Mouse (Mus musculus): Measurements from ENCODE around the gene Bicdl2. TPM values are rescaled to one million over a fixed set of nuclear protein-coding genes. Genes with fewer than 3 reads are reported as not detected.

Bicdl2 gene
- total RNA-seq (2014; rRNA removed) (0.09 TPM in 1 of 2 replicates, not detected in the other), polyA plus RNA-seq (2012; rRNA removed) (0.05 TPM in 1 of 2 replicates, not detected in the other)

- no peaks in the 10 kb centered on the region for H3K79me2 ChIP-seq (ENCODE audit: control insufficient read depth, insufficient read depth, low read length)
- DNase-seq (ENCODE audit: extremely low read depth, low read depth, low spot score), result peak; percentile 12
- no peaks in the 10 kb centered on the region for H3K36me3 ChIP-seq (ENCODE audit: control insufficient read depth, insufficient read depth, low read length)
- no peaks in the 10 kb centered on the region for H3K4me1 ChIP-seq (ENCODE audit: control insufficient read depth, insufficient read depth, low read length)
- H3K9ac ChIP-seq (ENCODE audit: low read depth, low read length), result no peak within 1 kb of the TSS
- WGBS, result 3% methylated on average over 27 of the region's 27 CpGs
- TF ChIP-seq CTCF (IDR thresholded peaks at IDR 0.05; ENCODE audit: low read depth, low read length), result peak; percentile 84
- no peak for TF ChIP-seq POLR2A (IDR thresholded peaks at IDR 0.05; ENCODE audit: extremely low read depth, insufficient read depth, low read length)
- H3K27ac ChIP-seq (replicated peaks; ENCODE audit: insufficient read depth, low read depth, low read length), result no peak within 1 kb of the TSS
- H3K27me3 ChIP-seq (ENCODE audit: control insufficient read depth, insufficient read depth, low read length), result 0 out of 2 replicates have a peak, but pooled peaks cover 4% of the 10 kb centered on the region
- H3K4me3 ChIP-seq (ENCODE audit: insufficient read depth, low read depth, low read length), result peak within 1 kb of the TSS; percentile 39; the same call in 1 of the 2 replicates
Observed at GRCm38 (mm10) chr17:23660117-23660875, at the start of gene Bicdl2. Gene Bicdl2, plus strand, starts transcription at chr17:23660506.

- DNase-seq (ENCODE audit: extremely low read depth, low read depth, low spot score), result no peak
- Histone ChIP-seq H3K4me3 (ENCODE audit: insufficient read depth, low read depth, low read length) (no peak overlapping the region), H3K27ac (replicated peaks; ENCODE audit: insufficient read depth, low read depth, low read length) (no peak overlapping the region), H3K4me1 (ENCODE audit: control insufficient read depth, insufficient read depth, low read length) (no peaks in the 10 kb centered on the region), H3K36me3 (ENCODE audit: control insufficient read depth, insufficient read depth, low read length) (no peaks in the 10 kb centered on the region), H3K79me2 (ENCODE audit: control insufficient read depth, insufficient read depth, low read length) (no peaks in the 10 kb centered on the region), H3K27me3 (ENCODE audit: control insufficient read depth, insufficient read depth, low read length) (peaks cover 5% of the 10 kb centered on the region; the same call in 1 of the 2 replicates), H3K9ac (ENCODE audit: low read depth, low read length) (no peak overlapping the region)
- 34% methylated on average over 9 of the region's 9 CpGs for WGBS
- TF ChIP-seq POLR2A (IDR thresholded peaks at IDR 0.05; ENCODE audit: extremely low read depth, insufficient read depth, low read length) (no peak), CTCF (IDR thresholded peaks at IDR 0.05; ENCODE audit: low read depth, low read length) (no peak)
Observed at GRCm38 (mm10) chr17:23617087-23617486, 43.2 kb upstream of the Bicdl2 start.

GRCm38 (mm10) chr17:23620351-23620750, 40.0 kb upstream of the Bicdl2 start:
- WGBS, result 72% methylated on average over 7 of the region's 7 CpGs
- H3K4me3 ChIP-seq (ENCODE audit: insufficient read depth, low read depth, low read length), result no peak overlapping the region
- H3K79me2 ChIP-seq (ENCODE audit: control insufficient read depth, insufficient read depth, low read length), result no peaks in the 10 kb centered on the region
- no peak for DNase-seq (ENCODE audit: extremely low read depth, low read depth, low spot score)
- H3K27ac ChIP-seq (replicated peaks; ENCODE audit: insufficient read depth, low read depth, low read length), result no peak overlapping the region
- no peaks in the 10 kb centered on the region for H3K4me1 ChIP-seq (ENCODE audit: control insufficient read depth, insufficient read depth, low read length)
- no peak for TF ChIP-seq POLR2A (IDR thresholded peaks at IDR 0.05; ENCODE audit: extremely low read depth, insufficient read depth, low read length)
- no peak for TF ChIP-seq CTCF (IDR thresholded peaks at IDR 0.05; ENCODE audit: low read depth, low read length)
- H3K9ac ChIP-seq (ENCODE audit: low read depth, low read length), result no peak overlapping the region
- H3K27me3 ChIP-seq (ENCODE audit: control insufficient read depth, insufficient read depth, low read length), result peaks cover 5% of the 10 kb centered on the region; the same call in 1 of the 2 replicates
- H3K36me3 ChIP-seq (ENCODE audit: control insufficient read depth, insufficient read depth, low read length), result no peaks in the 10 kb centered on the region

- 54% methylated on average over 7 of the region's 7 CpGs for WGBS
- no peaks in the 10 kb centered on the region for H3K79me2 ChIP-seq (ENCODE audit: control insufficient read depth, insufficient read depth, low read length)
- H3K36me3 ChIP-seq (ENCODE audit: control insufficient read depth, insufficient read depth, low read length), result no peaks in the 10 kb centered on the region
- no peak overlapping the region for H3K9ac ChIP-seq (ENCODE audit: low read depth, low read length)
- no peaks in the 10 kb centered on the region for H3K4me1 ChIP-seq (ENCODE audit: control insufficient read depth, insufficient read depth, low read length)
- DNase-seq (ENCODE audit: extremely low read depth, low read depth, low spot score), result no peak
- H3K27me3 ChIP-seq (ENCODE audit: control insufficient read depth, insufficient read depth, low read length), result no peaks in the 10 kb centered on the region
- H3K4me3 ChIP-seq (ENCODE audit: insufficient read depth, low read depth, low read length), result no peak overlapping the region
- H3K27ac ChIP-seq (replicated peaks; ENCODE audit: insufficient read depth, low read depth, low read length), result no peak overlapping the region
- TF ChIP-seq POLR2A (IDR thresholded peaks at IDR 0.05; ENCODE audit: extremely low read depth, insufficient read depth, low read length) (no peak), CTCF (IDR thresholded peaks at IDR 0.05; ENCODE audit: low read depth, low read length) (no peak)
Observed at GRCm38 (mm10) chr17:23627813-23628212, 32.5 kb upstream of the Bicdl2 start.

- Histone ChIP-seq H3K4me1 (ENCODE audit: control insufficient read depth, insufficient read depth, low read length) (no peaks in the 10 kb centered on the region), H3K27ac (replicated peaks; ENCODE audit: insufficient read depth, low read depth, low read length) (no peak overlapping the region), H3K79me2 (ENCODE audit: control insufficient read depth, insufficient read depth, low read length) (no peaks in the 10 kb centered on the region), H3K4me3 (ENCODE audit: insufficient read depth, low read depth, low read length) (no peak overlapping the region), H3K9ac (ENCODE audit: low read depth, low read length) (no peak overlapping the region), H3K27me3 (ENCODE audit: control insufficient read depth, insufficient read depth, low read length) (no peaks in the 10 kb centered on the region), H3K36me3 (ENCODE audit: control insufficient read depth, insufficient read depth, low read length) (no peaks in the 10 kb centered on the region)
- TF ChIP-seq CTCF (IDR thresholded peaks at IDR 0.05; ENCODE audit: low read depth, low read length), result peak; percentile 83
- TF ChIP-seq POLR2A (IDR thresholded peaks at IDR 0.05; ENCODE audit: extremely low read depth, insufficient read depth, low read length), result no peak
- WGBS, result 14% methylated on average over 22 of the region's 22 CpGs
- DNase-seq (ENCODE audit: extremely low read depth, low read depth, low spot score), result peak; percentile 7
Observed at GRCm38 (mm10) chr17:23630195-23631020, 29.9 kb upstream of the Bicdl2 start.
